ENCODE assay signal across 9 mouse cellular contexts in genomic region chr4:155268382-155268781, GRCm38 (mm10). TPM values are rescaled to one million over a fixed set of nuclear protein-coding genes. Genes with fewer than 3 reads are reported as not detected.
DNase-seq lines count a peak whose midpoint lies in the region; ATAC-seq and TF ChIP-seq lines count a peak whose summit lies in the region.
"Had no signal": no experiment of that assay in that cellular context is flagged by ENCODE, and none has a peak within 500 bp of the region (broad histone marks: within the 10 kb centered on the region; RNA-seq: fewer than 3 reads in every experiment).

No protein-coding gene starts in this region.

- 41% methylated on average over 5 of the region's 5 CpGs for WGBS in midbrain, embryonic 10.5 days
- 46% methylated on average over 5 of the region's 5 CpGs for WGBS in midbrain, embryonic 13.5 days
- WGBS in liver, embryonic 14.5 days (ENCODE audit: insufficient replicate concordance), result 16% methylated on average over 5 of the region's 5 CpGs

- peak; percentile 50 for DNase-seq in midbrain, embryonic 10.5 days (ENCODE audit: low spot score)
- DNase-seq in brain, embryonic 14.5 days (ENCODE audit: low read depth), result no peak
- DNase-seq in gastrocnemius, postnatal 10 days, result peak; percentile 87
- peak; percentile 75 for DNase-seq in kidney, adult 9 months
- no peak for DNase-seq in liver, embryonic 14.5 days (ENCODE audit: low read depth in 3 of 3, low spot score in 3 of 3)
- peak; percentile 77 for DNase-seq in right cerebral cortex, postnatal 14 days
- peak; percentile 57 to 69 for DNase-seq in urinary bladder, postnatal 36 days (ENCODE audit: low spot score in 2 of 2)

- TF ChIP-seq EP300 in liver, embryonic 14.5 days (IDR thresholded peaks at IDR 0.05; ENCODE audit: low read depth), result no peak

- H3K4me1 ChIP-seq in midbrain, embryonic 10.5 days, result peaks cover 9% of the 10 kb centered on the region; the same call in 1 of the 2 replicates
- 0 out of 2 replicates have a peak, but pooled peaks cover 3% of the 10 kb centered on the region for H3K4me1 ChIP-seq in midbrain, embryonic 13.5 days (replicated peaks)
- no peaks in the 10 kb centered on the region for H3K4me1 ChIP-seq in liver, embryonic 14.5 days (replicated peaks; ENCODE audit: control insufficient read depth in 2 of 2, insufficient read depth in 2 of 2, low read length in 1 of 2)

- H3K9ac ChIP-seq in midbrain, embryonic 13.5 days (replicated peaks), result no peak overlapping the region
- H3K9ac ChIP-seq in liver, embryonic 14.5 days (replicated peaks), result no peak overlapping the region

- ATAC-seq in midbrain, embryonic 13.5 days, result no peak
- 0 out of 2 replicates have a peak, but pooled peaks have one; percentile 23 for ATAC-seq in liver, embryonic 14.5 days (ENCODE audit: insufficient read depth)

- no peaks in the 10 kb centered on the region for H3K9me3 ChIP-seq in midbrain, embryonic 10.5 days (replicated peaks)
- H3K9me3 ChIP-seq in midbrain, embryonic 13.5 days, result no peaks in the 10 kb centered on the region
- H3K9me3 ChIP-seq in liver, embryonic 14.5 days (ENCODE audit: control insufficient read depth, low read length), result no peaks in the 10 kb centered on the region

- no peak overlapping the region for H3K4me3 ChIP-seq in midbrain, embryonic 10.5 days
- H3K4me3 ChIP-seq in midbrain, embryonic 13.5 days (replicated peaks), result no peak overlapping the region
- H3K4me3 ChIP-seq in liver, embryonic 14.5 days (ENCODE audit: insufficient read depth in 1 of 2, low read depth in 2 of 2, low read length in 2 of 2), result no peak overlapping the region
- H3K4me3 ChIP-seq: erythroblast, embryonic 14.5 days had no signal

- H3K27ac ChIP-seq in midbrain, embryonic 10.5 days (replicated peaks), result no peak overlapping the region
- no peak overlapping the region for H3K27ac ChIP-seq in midbrain, embryonic 13.5 days
- no peak overlapping the region for H3K27ac ChIP-seq in liver, embryonic 14.5 days

- H3K36me3 ChIP-seq in midbrain, embryonic 10.5 days, result 0 out of 2 replicates have a peak, but pooled peaks cover 2% of the 10 kb centered on the region
- peaks cover 53% of the 10 kb centered on the region for H3K36me3 ChIP-seq in midbrain, embryonic 13.5 days
- H3K36me3 ChIP-seq in liver, embryonic 14.5 days (replicated peaks; ENCODE audit: control insufficient read depth, insufficient read depth, low read depth), result no peaks in the 10 kb centered on the region

- TF ChIP-seq CTCF in brain, embryonic 14.5 days (IDR thresholded peaks at IDR 0.05; ENCODE audit: borderline replicate concordance, extremely low read depth, insufficient read depth, insufficient read length), result peak; percentile 53; the same call in 1 of the 2 replicates
- TF ChIP-seq CTCF in liver, embryonic 14.5 days (IDR thresholded peaks at IDR 0.05; ENCODE audit: low read depth), result peak; percentile 67

- TF ChIP-seq POLR2A in brain, embryonic 14.5 days (IDR thresholded peaks at IDR 0.05; ENCODE audit: borderline replicate concordance, extremely low read depth, insufficient read depth, insufficient read length, poor library complexity, severe bottlenecking), result no peak

- no peak overlapping the region for H3K4me2 ChIP-seq in midbrain, embryonic 13.5 days (replicated peaks)
- no peak overlapping the region for H3K4me2 ChIP-seq in liver, embryonic 14.5 days (ENCODE audit: low read depth)

- H3K27me3 ChIP-seq in midbrain, embryonic 10.5 days (ENCODE audit: low read depth, poor library complexity, severe bottlenecking), result no peaks in the 10 kb centered on the region
- H3K27me3 ChIP-seq in midbrain, embryonic 13.5 days, result no peaks in the 10 kb centered on the region
- no peaks in the 10 kb centered on the region for H3K27me3 ChIP-seq in liver, embryonic 14.5 days (ENCODE audit: control insufficient read depth, insufficient read depth, low read length)

RNA-seq across cellular contexts. Expression of gene Faap20, which starts 18.8 kb away (rescaled TPM):
- 118 and 120 TPM in 2 replicates for polyA plus RNA-seq in midbrain, embryonic 10.5 days (2016; fragmentation: Nextera tagmentation; extraction: Ambion mirVana)
- polyA plus RNA-seq in midbrain, embryonic 13.5 days (2015; fragmentation: Nextera tagmentation; extraction: Ambion mirVana), result 91.2 and 92.7 TPM in 2 replicates
- polyA plus RNA-seq in brain, embryonic 14.5 days (2012; rRNA removed), result 71.9 and 96.0 TPM in 2 replicates
- 10 to 100 TPM; 18.9 to 26.4 TPM for total RNA-seq in gastrocnemius, postnatal 10 days (2021)
- polyA plus RNA-seq in liver, embryonic 14.5 days (2012; rRNA removed), result 12.2 and 12.8 TPM in 2 replicates
- polyA plus RNA-seq in liver, embryonic 14.5 days (2014; fragmentation: Nextera tagmentation; extraction: Ambion mirVana), result 14.8 and 20.5 TPM in 2 replicates

RNA-seq across cellular contexts. Expression of gene Ski, which starts 46.0 kb away (rescaled TPM):
- 8.9 and 10.1 TPM in 2 replicates for polyA plus RNA-seq in midbrain, embryonic 10.5 days (2016; fragmentation: Nextera tagmentation; extraction: Ambion mirVana)
- 9.3 and 9.9 TPM in 2 replicates for polyA plus RNA-seq in midbrain, embryonic 13.5 days (2015; fragmentation: Nextera tagmentation; extraction: Ambion mirVana)
- 38.6 and 55.2 TPM in 2 replicates for polyA plus RNA-seq in brain, embryonic 14.5 days (2012; rRNA removed)
- total RNA-seq in gastrocnemius, postnatal 10 days (2021), result 10 to 100 TPM; 68.1 to 79.6 TPM
- 4.3 and 4.5 TPM in 2 replicates for polyA plus RNA-seq in liver, embryonic 14.5 days (2012; rRNA removed)
- polyA plus RNA-seq in liver, embryonic 14.5 days (2014; fragmentation: Nextera tagmentation; extraction: Ambion mirVana), result 2.4 and 2.8 TPM in 2 replicates

Comparison
In these comparisons a context has a peak if more than half of its experiments do, and no peak if none do; other contexts are left out.
1. DNase-seq: peak in midbrain, embryonic 10.5 days (single experiment), gastrocnemius, postnatal 10 days (single experiment), kidney, adult 9 months (single experiment), right cerebral cortex, postnatal 14 days (single experiment) and urinary bladder, postnatal 36 days (2 of 2); none in brain, embryonic 14.5 days (single experiment) and liver, embryonic 14.5 days (0 of 3).